Mouse (Mus musculus) monocyte, adult 59 days (primary cell): ENCODE results near the gene Gm10378. TPM values are rescaled to one million over a fixed set of nuclear protein-coding genes. Genes with fewer than 3 reads are reported as not detected.

Source experiments
- total RNA-seq, 2 experiments: library from RNA; stranded (reverse); gene quantifications; one replicate each; pipeline ENCODE4 v1.2.4; 2023

Gene Gm10378
- not detected for total RNA-seq

GRCm38 (mm10) chr14:42655638-42656037, at the start of gene Gm10378:
Gm10378 (plus strand) TSS chr14:42655938.

GRCm38 (mm10) chr14:42641817-42642216, 13.9 kb upstream of the Gm10378 start, which contains the start of gene Gm3633:
Gm3633 (minus strand) TSS chr14:42641917.

Other genes with a start within 250 kb of the Gm10378 start
- gene Gm8005, start 216.3 kb upstream of the Gm10378 start, total RNA-seq = not detected
- gene Gm8011, start 192.1 kb upstream of the Gm10378 start, total RNA-seq = not detected
- gene Gm8020, start 153.6 kb upstream of the Gm10378 start, total RNA-seq = not detected
- not detected for gene Gm8024, start 131.7 kb upstream of the Gm10378 start, total RNA-seq
- not detected for gene Gm17124, start 56.1 kb upstream of the Gm10378 start, total RNA-seq
- gene Gm3633, start 14.0 kb upstream of the Gm10378 start, total RNA-seq = not detected
- gene Gm3015, start 112.9 kb downstream of the Gm10378 start, total RNA-seq = not detected
- not detected for gene Gm10377, start 142.0 kb downstream of the Gm10378 start, total RNA-seq
- gene Gm21977, start 197.5 kb downstream of the Gm10378 start, total RNA-seq = not detected